Mouse (Mus musculus) neural tube, embryonic 15.5 days (tissue): Measurements from ENCODE around the gene Kcnj16. TPM values are rescaled to one million over a fixed set of nuclear protein-coding genes. Genes with fewer than 3 reads are reported as not detected.
A peak's percentile ranks its signal among the peaks of the same experiment; 100 is the strongest.

Source experiments
- ATAC-seq: fragments of 200-750 bp; cut with Nextera tagmentation; 2 replicates; pipeline ENCODE4 v1.8.0; 2017; ENCODE audit warnings: mild to moderate bottlenecking, moderate TSS enrichment, moderate library complexity; ENCODE audit not compliant: low FRiP score
- H3K27ac ChIP-seq: fragments of 300-500 bp; sonication (generic); replicated peaks from 2 replicates; pipeline ENCODE4 v1.5.1; 2015; ENCODE audit warnings: mild to moderate bottlenecking, inconsistent platforms
- H3K27me3 ChIP-seq: fragments of 300-500 bp; sonication (generic); replicated peaks from 2 replicates; pipeline ENCODE4 v1.6.1; 2015; ENCODE audit warnings: inconsistent platforms
- H3K36me3 ChIP-seq: fragments of 300-500 bp; sonication (generic); 2 replicates; pipeline ENCODE4 v1.6.1; 2015; ENCODE audit warnings: inconsistent platforms
- H3K4me1 ChIP-seq: fragments of 300-500 bp; sonication (generic); 2 replicates; pipeline ENCODE4 v1.6.1; 2015; ENCODE audit warnings: inconsistent platforms
- H3K4me2 ChIP-seq: fragments of 300-500 bp; sonication (generic); 2 replicates; pipeline ENCODE4 v1.6.1; 2015; ENCODE audit warnings: inconsistent platforms, mild to moderate bottlenecking, moderate library complexity
- H3K4me3 ChIP-seq: fragments of 300-500 bp; sonication (generic); replicated peaks from 2 replicates; pipeline ENCODE4 v1.5.1; 2015; ENCODE audit warnings: mild to moderate bottlenecking, inconsistent platforms
- H3K9ac ChIP-seq: fragments of 300-500 bp; sonication (generic); replicated peaks from 2 replicates; pipeline ENCODE4 v1.6.1; 2015; ENCODE audit warnings: mild to moderate bottlenecking, inconsistent platforms
- H3K9me3 ChIP-seq: fragments of 300-500 bp; sonication (generic); replicated peaks from 2 replicates; pipeline ENCODE4 v1.6.1; 2016; ENCODE audit warnings: inconsistent platforms
- WGBS: fragments of 180-500 bp; shearing (Covaris S2); methylation state at CpG from one replicate; pipeline ENCODE4 v1.1.7; 2015; ENCODE audit warnings: mixed read lengths; 5-methylcytosine and 5-hydroxymethylcytosine counted together
- polyA plus RNA-seq: library from polyadenylated mRNA; unstranded; fragments of >200 nt; fragmentation: Nextera tagmentation; extraction: Ambion mirVana; gene quantifications from 2 replicates; pipeline ENCODE4 v1.2.1, GENCODE M21; 2015

The Kcnj16 gene
- polyA plus RNA-seq, 1 experiment from 2014 or later = 3.1 TPM

DNA sequence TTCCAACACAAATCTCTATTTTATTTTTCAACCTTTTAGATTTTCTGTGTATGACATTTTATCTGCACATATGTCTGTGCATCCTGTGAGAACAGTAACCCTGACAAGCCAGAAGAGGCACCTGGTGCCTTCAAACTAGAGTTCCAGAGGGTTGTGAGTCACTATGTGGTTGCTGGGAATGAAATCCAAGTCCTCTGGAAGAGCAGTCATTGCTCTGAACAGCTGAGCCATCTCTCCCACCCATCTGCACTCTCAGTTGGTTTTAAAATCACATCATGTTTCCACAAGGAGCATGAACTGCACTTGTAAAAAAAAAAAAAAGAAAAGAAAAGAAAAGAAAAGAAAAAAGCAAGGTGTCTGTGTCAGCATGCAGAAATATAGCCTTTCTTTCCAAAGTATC, 91.6 kb downstream of the Kcnj16 start:
- no peak for ATAC-seq
- peaks cover 4% of the 10 kb centered on the region; the same call in 1 of the 2 replicates for H3K4me1 ChIP-seq
- no peak overlapping the region for H3K27ac ChIP-seq
- H3K9me3 ChIP-seq = no peaks in the 10 kb centered on the region
- H3K4me3 ChIP-seq = no peak overlapping the region
- H3K36me3 ChIP-seq = no peaks in the 10 kb centered on the region
- H3K9ac ChIP-seq = no peak overlapping the region
- H3K27me3 ChIP-seq = no peaks in the 10 kb centered on the region
- no peak overlapping the region for H3K4me2 ChIP-seq

GRCm38 (mm10) chr11:111060216-111060615, 92.4 kb downstream of the Kcnj16 start:
- no peak overlapping the region for H3K9ac ChIP-seq
- ATAC-seq = no peak
- no peak overlapping the region for H3K4me3 ChIP-seq
- 48% methylated on average over 5 of the region's 5 CpGs for WGBS
- no peaks in the 10 kb centered on the region for H3K27me3 ChIP-seq
- H3K9me3 ChIP-seq = no peaks in the 10 kb centered on the region
- no peak overlapping the region for H3K4me2 ChIP-seq
- peaks cover 11% of the 10 kb centered on the region; the same call in 1 of the 2 replicates for H3K4me1 ChIP-seq
- no peaks in the 10 kb centered on the region for H3K36me3 ChIP-seq
- no peak overlapping the region for H3K27ac ChIP-seq

DNA sequence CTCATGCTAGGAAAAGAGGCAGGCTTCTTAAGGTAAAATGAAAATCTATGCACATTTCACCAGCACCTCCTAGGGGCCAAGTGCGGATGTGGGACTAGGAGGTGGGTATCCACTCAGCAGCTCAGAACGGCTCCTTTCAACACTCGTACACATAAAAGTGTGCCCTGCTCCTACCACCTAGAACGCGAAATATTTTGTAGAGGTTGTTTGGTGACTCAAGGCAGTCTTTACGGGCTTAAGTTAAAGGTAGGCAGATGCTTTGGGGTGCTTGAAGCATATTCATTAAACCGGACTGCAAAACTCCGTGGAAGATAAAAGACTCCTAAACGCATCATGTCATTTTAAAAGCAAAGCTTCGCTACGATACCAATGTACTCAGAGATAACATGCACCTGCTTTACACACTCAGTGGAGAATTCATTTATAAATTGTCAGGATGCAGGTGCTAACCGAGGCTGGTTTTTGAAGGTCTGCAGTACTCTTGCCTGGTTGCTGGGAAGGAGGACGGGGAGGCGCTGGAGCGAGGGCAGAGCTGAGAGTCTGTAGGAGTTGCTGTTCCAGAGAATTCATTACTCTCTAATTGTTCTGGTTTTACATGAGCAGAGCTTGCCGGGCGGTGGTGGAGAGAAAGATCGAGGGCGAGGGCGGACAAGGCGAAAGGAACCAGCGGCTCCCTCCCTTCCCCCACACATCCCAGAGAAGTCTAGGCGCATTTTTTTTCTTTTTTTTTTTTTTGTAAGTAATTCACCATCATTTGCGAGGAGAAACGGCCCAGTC, 97.1 kb downstream of the Kcnj16 start:
- peak overlapping the region; percentile 89 for H3K4me2 ChIP-seq
- peak overlapping the region; percentile 51 for H3K27ac ChIP-seq
- peaks cover 27% of the 10 kb centered on the region for H3K4me1 ChIP-seq
- H3K36me3 ChIP-seq = no peaks in the 10 kb centered on the region
- peak overlapping the region; percentile 63 for H3K4me3 ChIP-seq
- no peaks in the 10 kb centered on the region for H3K9me3 ChIP-seq
- no peaks in the 10 kb centered on the region for H3K27me3 ChIP-seq
- peak; percentile 53; the same call in 1 of the 2 replicates for ATAC-seq
- H3K9ac ChIP-seq = peak overlapping the region; percentile 64
- WGBS = under 1% methylated on average over 24 of the region's 25 CpGs

DNA sequence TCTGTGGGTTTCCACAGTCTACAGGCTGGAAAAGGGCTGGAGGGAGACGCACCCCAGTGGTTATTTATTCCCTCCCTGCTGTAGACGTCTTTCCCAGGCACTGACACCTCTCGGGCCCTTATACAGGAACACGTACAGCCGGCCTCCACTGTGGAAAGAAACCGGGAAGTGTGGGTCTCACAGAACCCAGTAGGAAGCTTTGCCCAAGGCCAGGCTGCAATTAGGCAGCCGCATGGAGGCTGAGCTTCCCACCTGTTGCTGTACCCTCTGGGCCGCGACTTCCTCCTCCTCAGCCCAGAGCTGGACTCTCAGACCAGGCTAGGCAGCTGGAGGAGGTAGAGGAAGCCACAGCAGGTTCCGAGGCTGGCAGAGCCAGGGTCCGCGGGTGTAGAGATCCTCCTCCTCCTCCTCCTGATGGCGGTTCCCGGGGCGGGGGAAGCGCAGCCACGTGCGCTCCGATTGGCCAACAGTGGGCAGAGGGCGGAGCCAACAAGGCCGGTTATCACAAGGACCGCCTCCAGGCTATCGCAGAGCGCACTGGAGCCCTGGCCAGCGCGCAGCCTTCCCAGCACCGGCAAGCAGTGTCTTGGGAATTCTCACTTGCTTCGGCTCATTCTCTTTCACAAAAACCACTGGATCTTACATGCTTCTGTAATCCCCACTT, 97.9 kb downstream of the Kcnj16 start, which contains the start of gene Kcnj2:
Gene Kcnj2 (plus strand): TSS at position 530 of the 664 bp plus-strand sequence.
- WGBS = under 1% methylated on average over 28 of the region's 28 CpGs
- H3K27me3 ChIP-seq = no peaks in the 10 kb centered on the region
- peak within 1 kb of the TSS; percentile 58 for H3K27ac ChIP-seq
- H3K9me3 ChIP-seq = no peaks in the 10 kb centered on the region
- ATAC-seq = peak; percentile 99
- H3K4me3 ChIP-seq = peak within 1 kb of the TSS; percentile 63
- peaks cover 27% of the 10 kb centered on the region for H3K4me1 ChIP-seq
- peak within 1 kb of the TSS; percentile 89 for H3K4me2 ChIP-seq
- peak within 1 kb of the TSS; percentile 64 for H3K9ac ChIP-seq
- H3K36me3 ChIP-seq = no peaks in the 10 kb centered on the region

- H3K9me3 ChIP-seq = no peaks in the 10 kb centered on the region
- peak overlapping the region; percentile 89 for H3K4me2 ChIP-seq
- H3K4me1 ChIP-seq = peaks cover 27% of the 10 kb centered on the region
- under 1% methylated on average over 9 of the region's 9 CpGs for WGBS
- peak; percentile 50 for ATAC-seq
- no peaks in the 10 kb centered on the region for H3K27me3 ChIP-seq
- no peaks in the 10 kb centered on the region for H3K36me3 ChIP-seq
- H3K27ac ChIP-seq = peak overlapping the region; percentile 58
- peak overlapping the region; percentile 64 for H3K9ac ChIP-seq
- H3K4me3 ChIP-seq = peak overlapping the region; percentile 63
These were observed 98.5 kb downstream of the Kcnj16 start for GRCm38 (mm10) chr11:111066299-111066691.

DNA sequence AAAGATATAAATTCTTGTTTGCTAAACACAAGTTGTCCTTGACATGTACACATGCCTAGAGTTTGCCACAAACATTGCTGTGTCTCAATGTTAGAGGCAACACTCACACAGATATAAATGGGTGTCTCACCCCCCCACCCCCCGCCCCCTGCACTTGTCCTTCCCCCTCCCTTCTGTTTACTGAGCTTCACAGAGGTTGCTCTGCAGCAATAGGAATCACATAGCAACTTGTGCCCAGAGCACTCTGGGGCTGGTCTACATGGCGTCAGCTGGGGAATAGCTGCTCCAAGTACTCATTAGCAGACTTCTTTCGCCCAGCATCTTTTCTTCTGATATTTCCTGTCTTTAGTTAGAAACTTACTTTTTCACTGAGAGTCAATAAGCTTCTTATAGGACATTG, 100.0 kb downstream of the Kcnj16 start:
- Histone ChIP-seq H3K4me3 (peak overlapping the region; percentile 63), H3K4me2 (peak overlapping the region; percentile 89), H3K36me3 (0 out of 2 replicates have a peak, but pooled peaks cover 4% of the 10 kb centered on the region), H3K27me3 (no peaks in the 10 kb centered on the region), H3K9ac (no peak overlapping the region), H3K9me3 (no peaks in the 10 kb centered on the region), H3K4me1 (peaks cover 27% of the 10 kb centered on the region), H3K27ac (no peak overlapping the region)
- WGBS = 73% methylated on average over 3 of the region's 3 CpGs
- ATAC-seq = no peak

- H3K36me3 ChIP-seq = 0 out of 2 replicates have a peak, but pooled peaks cover 4% of the 10 kb centered on the region
- no peak overlapping the region for H3K9ac ChIP-seq
- H3K4me2 ChIP-seq = no peak overlapping the region
- H3K27ac ChIP-seq = no peak overlapping the region
- H3K4me3 ChIP-seq = no peak overlapping the region
- no peak for ATAC-seq
- no peaks in the 10 kb centered on the region for H3K9me3 ChIP-seq
- peaks cover 13% of the 10 kb centered on the region for H3K4me1 ChIP-seq
- H3K27me3 ChIP-seq = no peaks in the 10 kb centered on the region
These were observed 102.6 kb downstream of the Kcnj16 start for GRCm38 (mm10) chr11:111070460-111070859.

GRCm38 (mm10) chr11:111074131-111074530, 106.3 kb downstream of the Kcnj16 start:
- Histone ChIP-seq H3K9ac (no peak overlapping the region), H3K27me3 (no peaks in the 10 kb centered on the region), H3K9me3 (no peaks in the 10 kb centered on the region), H3K4me2 (no peak overlapping the region), H3K36me3 (0 out of 2 replicates have a peak, but pooled peaks cover 4% of the 10 kb centered on the region), H3K4me1 (no peaks in the 10 kb centered on the region), H3K4me3 (no peak overlapping the region), H3K27ac (no peak overlapping the region)
- ATAC-seq = no peak

Other genes starting within 250 kb of the Kcnj16 start
- gene Kcnj2, start 98.1 kb downstream of the Kcnj16 start, polyA plus RNA-seq = 1.00 and 1.3 TPM in 2 replicates